Mouse (Mus musculus): Measurements from ENCODE around the gene Tnfrsf25. TPM values are rescaled to one million over a fixed set of nuclear protein-coding genes. Genes with fewer than 3 reads are reported as not detected.

The Tnfrsf25 gene
- total RNA-seq, 1 experiment from 2014 or later: 2.0 TPM

GRCm38 (mm10) chr4:152092751-152093293, 22.9 kb upstream of the Tnfrsf25 start:
- no peak for DNase-seq

- DNase-seq: no peak
These were observed 21.5 kb upstream of the Tnfrsf25 start for GRCm38 (mm10) chr4:152094233-152094632.

GRCm38 (mm10) chr4:152095937-152096910, 19.5 kb upstream of the Tnfrsf25 start:
- DNase-seq: peak; percentile 87

GRCm38 (mm10) chr4:152096927-152097326, 18.8 kb upstream of the Tnfrsf25 start:
- no peak for DNase-seq

GRCm38 (mm10) chr4:152097911-152098799, 17.6 kb upstream of the Tnfrsf25 start:
- DNase-seq: no peak

GRCm38 (mm10) chr4:152100541-152100940, 15.2 kb upstream of the Tnfrsf25 start:
- no peak for DNase-seq

GRCm38 (mm10) chr4:152101081-152101653, 14.6 kb upstream of the Tnfrsf25 start:
- DNase-seq: no peak

GRCm38 (mm10) chr4:152101921-152102320, 13.8 kb upstream of the Tnfrsf25 start:
- DNase-seq: no peak

GRCm38 (mm10) chr4:152103025-152103424, 12.7 kb upstream of the Tnfrsf25 start:
- DNase-seq: peak; percentile 75

- no peak for DNase-seq
These were observed 9.0 kb upstream of the Tnfrsf25 start for GRCm38 (mm10) chr4:152106746-152107145.

GRCm38 (mm10) chr4:152107493-152107892, 8.2 kb upstream of the Tnfrsf25 start:
- no peak for DNase-seq

- peak; percentile 79 for DNase-seq
These were observed 7.7 kb upstream of the Tnfrsf25 start for GRCm38 (mm10) chr4:152107971-152108509.

- DNase-seq: no peak
These were observed 7.1 kb upstream of the Tnfrsf25 start for GRCm38 (mm10) chr4:152108673-152109072.

- no peak for DNase-seq
These were observed 6.2 kb upstream of the Tnfrsf25 start for GRCm38 (mm10) chr4:152109509-152109908.

- no peak for DNase-seq
These were observed 5.0 kb upstream of the Tnfrsf25 start for GRCm38 (mm10) chr4:152110689-152111088.

GRCm38 (mm10) chr4:152112329-152112728, 3.4 kb upstream of the Tnfrsf25 start:
- DNase-seq: no peak

- no peak for DNase-seq
These were observed 1.7 kb upstream of the Tnfrsf25 start for GRCm38 (mm10) chr4:152114080-152114479.

GRCm38 (mm10) chr4:152117538-152117937, 1.8 kb downstream of the Tnfrsf25 start:
- DNase-seq: no peak

GRCm38 (mm10) chr4:152119396-152120292, 3.9 kb downstream of the Tnfrsf25 start:
- DNase-seq: peak; percentile 46

- DNase-seq: no peak
These were observed 4.8 kb downstream of the Tnfrsf25 start for GRCm38 (mm10) chr4:152120311-152121182.
